Mouse (Mus musculus) left cerebral cortex, adult 8-10 months (tissue): ENCODE data around the gene Cactin. TPM values are rescaled to one million over a fixed set of nuclear protein-coding genes. Genes with fewer than 3 reads are reported as not detected.

Experiments
- DNase-seq, 2 experiments: peaks; one replicate each; pipeline ENCODE4 v3.0.0; 2022; ENCODE audit warnings: low spot score in 2 of 2
- total RNA-seq, 4 experiments: library from RNA; stranded (reverse); gene quantifications; 2 replicates each; pipeline ENCODE4 v1.2.4; 2022

Gene Cactin
- total RNA-seq, 4 experiments from 2014 or later: 27.7 to 30.9 (median 29.2) TPM

GRCm38 (mm10) chr10:81318589-81319329 lies 2.1 kb upstream of the Cactin start:
- no peak for DNase-seq

GRCm38 (mm10) chr10:81319330-81319699 lies 1.6 kb upstream of the Cactin start:
- DNase-seq: peak in 1 of 2 experiments; percentile 30

GRCm38 (mm10) chr10:81319741-81320549 lies 958 bp upstream of the Cactin start:
- no peak for DNase-seq

- DNase-seq: no peak
Observed at GRCm38 (mm10) chr10:81321436-81321835, 533 bp downstream of the Cactin start.

GRCm38 (mm10) chr10:81322444-81322843 lies 1.5 kb downstream of the Cactin start:
- no peak for DNase-seq

GRCm38 (mm10) chr10:81323141-81323775 lies 2.4 kb downstream of the Cactin start:
- DNase-seq: no peak

GRCm38 (mm10) chr10:81323791-81324530 lies 3.1 kb downstream of the Cactin start:
- DNase-seq: no peak

- no peak for DNase-seq
Observed at GRCm38 (mm10) chr10:81325176-81325575, 4.3 kb downstream of the Cactin start.

GRCm38 (mm10) chr10:81325781-81326180 lies 4.9 kb downstream of the Cactin start:
- no peak for DNase-seq

- no peak for DNase-seq
Observed at GRCm38 (mm10) chr10:81326858-81327257, 6.0 kb downstream of the Cactin start.

GRCm38 (mm10) chr10:81327959-81328358 lies 7.1 kb downstream of the Cactin start:
- no peak for DNase-seq

- no peak for DNase-seq
Observed at GRCm38 (mm10) chr10:81328386-81328785, 7.5 kb downstream of the Cactin start, which contains the start of gene Tbxa2r. Tbxa2r (plus strand) TSS chr10:81328731.

GRCm38 (mm10) chr10:81329194-81329975 lies 8.5 kb downstream of the Cactin start:
- no peak for DNase-seq

GRCm38 (mm10) chr10:81330007-81330406 lies 9.1 kb downstream of the Cactin start:
- no peak for DNase-seq

GRCm38 (mm10) chr10:81332277-81332676 lies 11.4 kb downstream of the Cactin start:
- no peak for DNase-seq

- no peak for DNase-seq
Observed at GRCm38 (mm10) chr10:81334324-81334723, 13.4 kb downstream of the Cactin start.

- DNase-seq: no peak
Observed at GRCm38 (mm10) chr10:81335393-81336340, 14.8 kb downstream of the Cactin start.

- DNase-seq: no peak
Observed at GRCm38 (mm10) chr10:81336558-81336957, 15.7 kb downstream of the Cactin start.

- no peak for DNase-seq
Observed at GRCm38 (mm10) chr10:81340551-81341332, 19.8 kb downstream of the Cactin start.
